Comparison of ENCODE assay signal across 16 mouse cellular contexts in the genomic region with DNA sequence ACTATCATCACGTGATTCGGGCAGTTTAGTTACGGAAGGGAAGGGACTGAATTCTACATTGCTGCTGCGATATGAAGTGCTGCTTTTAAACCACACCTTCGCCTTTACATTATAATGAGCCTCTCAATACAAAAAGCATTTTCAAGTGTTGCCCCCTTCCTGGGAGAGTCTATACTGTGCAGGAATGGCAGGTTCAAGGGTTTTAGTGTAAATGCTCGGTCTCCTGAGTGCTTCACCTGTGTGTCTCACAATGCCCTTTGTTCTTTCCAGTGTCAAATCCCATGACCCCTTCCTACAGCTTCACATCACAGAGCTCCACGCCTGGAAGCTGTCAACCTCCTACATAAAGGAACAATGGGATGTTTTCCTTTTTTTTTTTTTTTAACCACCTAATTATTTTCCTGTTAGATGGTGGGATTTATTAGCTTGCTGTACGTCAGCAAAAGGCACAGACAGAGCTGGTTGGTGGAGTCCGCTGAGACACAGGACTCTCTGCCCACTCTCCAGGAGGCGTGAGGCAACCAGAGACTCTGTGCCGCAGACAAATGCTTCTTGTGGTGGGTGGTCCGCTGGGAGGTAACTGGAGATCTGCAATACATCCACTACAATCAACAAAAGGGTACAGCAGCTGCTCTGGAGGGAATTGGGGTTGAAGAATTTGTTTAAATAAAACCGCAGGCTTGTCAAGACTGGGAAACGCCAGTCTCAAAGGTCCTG.
DNase-seq lines count a peak whose midpoint lies in the region; ATAC-seq and TF ChIP-seq lines count a peak whose summit lies in the region.
"Had no signal": no experiment of that assay in that cellular context is flagged by ENCODE, and none has a peak within 500 bp of the region (broad histone marks: within the 10 kb centered on the region; RNA-seq: fewer than 3 reads in every experiment).

No protein-coding gene starts in this region.

- H3K4me2 ChIP-seq in lung, embryonic 14.5 days = no peak overlapping the region
- peak overlapping the region; percentile 6; the same call in 1 of the 2 replicates for H3K4me2 ChIP-seq in neural tube, embryonic 13.5 days
- H3K4me2 ChIP-seq in liver, postnatal 0 days (ENCODE audit: low read depth, low read length) = no peak overlapping the region

- TF ChIP-seq CTCF in lung, embryonic 14.5 days (IDR thresholded peaks at IDR 0.05; ENCODE audit: low read depth) = no peak
- no peak for TF ChIP-seq CTCF in lung, adult 2 months (IDR thresholded peaks at IDR 0.05; ENCODE audit: insufficient read depth, low read length)
- TF ChIP-seq CTCF in liver, postnatal 0 days (IDR thresholded peaks at IDR 0.05; ENCODE audit: low read depth) = no peak
- TF ChIP-seq CTCF in layer of hippocampus, adult 2 months (conservative IDR thresholded peaks at IDR 0.05) = no peak

- no peak overlapping the region for H3K4me3 ChIP-seq in lung, embryonic 14.5 days (ENCODE audit: low read depth, low read length)
- H3K4me3 ChIP-seq in lung, adult 2 months (replicated peaks; ENCODE audit: extremely low read depth, low read depth, low read length) = no peak overlapping the region
- H3K4me3 ChIP-seq in neural tube, embryonic 13.5 days = no peak overlapping the region
- H3K4me3 ChIP-seq in liver, postnatal 0 days (ENCODE audit: low read depth, low read length) = no peak overlapping the region
- no peak overlapping the region for H3K4me3 ChIP-seq in layer of hippocampus, adult 2 months

- peak; percentile 30 for DNase-seq in lung, embryonic 14.5 days
- DNase-seq in lung, adult 2 months = no peak
- peak; percentile 65 for DNase-seq in embryo, embryonic 10.5 days (ENCODE audit: low spot score)
- DNase-seq in forelimb bud, embryonic 11.5 days (ENCODE audit: low read depth, low spot score) = peak; percentile 56
- DNase-seq in liver, postnatal 0 days = no peak
- no peak for DNase-seq in layer of hippocampus, adult 2 months (ENCODE audit: low spot score in 2 of 2)
- no peak for DNase-seq in lung, adult 18-20 months
- DNase-seq: adrenal gland, adult 8-10 months; cerebellum, postnatal 36 days; gastrocnemius, postnatal 25 days; kidney, postnatal 4 days; thymus, adult 2 months had no signal

- no peak for TF ChIP-seq EP300 in liver, postnatal 0 days (IDR thresholded peaks at IDR 0.05; ENCODE audit: low read depth)

- H3K36me3 ChIP-seq in lung, embryonic 14.5 days (ENCODE audit: insufficient read depth) = no peaks in the 10 kb centered on the region
- H3K36me3 ChIP-seq in neural tube, embryonic 13.5 days = no peaks in the 10 kb centered on the region
- no peaks in the 10 kb centered on the region for H3K36me3 ChIP-seq in liver, postnatal 0 days (replicated peaks; ENCODE audit: insufficient read depth, low read length)

- H3K27ac ChIP-seq in lung, embryonic 14.5 days (ENCODE audit: low read depth) = no peak overlapping the region
- H3K27ac ChIP-seq in neural tube, embryonic 13.5 days (replicated peaks) = no peak overlapping the region
- H3K27ac ChIP-seq in liver, postnatal 0 days (ENCODE audit: low read depth) = no peak overlapping the region
- no peak overlapping the region for H3K27ac ChIP-seq in layer of hippocampus, adult 2 months
- H3K27ac ChIP-seq: liver, embryonic 14.5 days; macrophage had no signal

- WGBS in lung, embryonic 14.5 days = 28% methylated on average over 14 of the region's 14 CpGs
- WGBS in lung, adult 2 months = 40% methylated on average over 14 of the region's 14 CpGs
- WGBS in neural tube, embryonic 13.5 days = 28% methylated on average over 14 of the region's 14 CpGs
- WGBS in liver, postnatal 0 days (ENCODE audit: insufficient replicate concordance) = 62% methylated on average over 14 of the region's 14 CpGs

- no peaks in the 10 kb centered on the region for H3K9me3 ChIP-seq in lung, embryonic 14.5 days (ENCODE audit: low read depth, low read length)
- H3K9me3 ChIP-seq in neural tube, embryonic 13.5 days = no peaks in the 10 kb centered on the region
- H3K9me3 ChIP-seq in liver, postnatal 0 days (ENCODE audit: low read length) = no peaks in the 10 kb centered on the region

- peaks cover 2% of the 10 kb centered on the region; the same call in 1 of the 2 replicates for H3K4me1 ChIP-seq in lung, embryonic 14.5 days (ENCODE audit: insufficient read depth)
- H3K4me1 ChIP-seq in lung, adult 2 months (ENCODE audit: control insufficient read depth, insufficient read depth, low read length) = no peaks in the 10 kb centered on the region
- peaks cover 13% of the 10 kb centered on the region for H3K4me1 ChIP-seq in neural tube, embryonic 13.5 days (replicated peaks)
- no peaks in the 10 kb centered on the region for H3K4me1 ChIP-seq in liver, postnatal 0 days (ENCODE audit: insufficient read depth)

- no peak overlapping the region for H3K9ac ChIP-seq in lung, embryonic 14.5 days
- no peak overlapping the region for H3K9ac ChIP-seq in neural tube, embryonic 13.5 days
- no peak overlapping the region for H3K9ac ChIP-seq in liver, postnatal 0 days (replicated peaks)
- H3K9ac ChIP-seq: liver, embryonic 14.5 days had no signal

- ATAC-seq in lung, embryonic 14.5 days (ENCODE audit: insufficient read depth) = no peak; the same call in 1 of the 2 replicates
- ATAC-seq in neural tube, embryonic 13.5 days (ENCODE audit: low read depth) = peak; percentile 50; the same call in 1 of the 2 replicates
- ATAC-seq in liver, postnatal 0 days = no peak
- ATAC-seq: Patski had no signal

- TF ChIP-seq POLR2A in lung, adult 2 months (IDR thresholded peaks at IDR 0.05; ENCODE audit: borderline replicate concordance, extremely low read depth, low read depth, low read length) = no peak

- no peaks in the 10 kb centered on the region for H3K27me3 ChIP-seq in lung, embryonic 14.5 days (ENCODE audit: insufficient read depth, low read length)
- peaks cover 10% of the 10 kb centered on the region for H3K27me3 ChIP-seq in neural tube, embryonic 13.5 days
- H3K27me3 ChIP-seq in liver, postnatal 0 days (ENCODE audit: insufficient read depth, low read length) = no peaks in the 10 kb centered on the region

Comparison
In these comparisons a context has a peak if more than half of its experiments do, and no peak if none do; other contexts are left out.
1. DNase-seq: peak in lung, embryonic 14.5 days (single experiment), embryo, embryonic 10.5 days (single experiment) and forelimb bud, embryonic 11.5 days (single experiment); none in lung, adult 2 months (single experiment), liver, postnatal 0 days (single experiment), layer of hippocampus, adult 2 months (0 of 2) and lung, adult 18-20 months (0 of 2).